Mouse (Mus musculus) MN1 (cell line): ENCODE measurements around the gene Dock1.

ENCODE experiments used
- DNase-seq: peaks from one replicate; pipeline ENCODE4 v3.0.0-alpha.2; 2016; ENCODE audit warnings: low spot score

The Dock1 gene

DNA sequence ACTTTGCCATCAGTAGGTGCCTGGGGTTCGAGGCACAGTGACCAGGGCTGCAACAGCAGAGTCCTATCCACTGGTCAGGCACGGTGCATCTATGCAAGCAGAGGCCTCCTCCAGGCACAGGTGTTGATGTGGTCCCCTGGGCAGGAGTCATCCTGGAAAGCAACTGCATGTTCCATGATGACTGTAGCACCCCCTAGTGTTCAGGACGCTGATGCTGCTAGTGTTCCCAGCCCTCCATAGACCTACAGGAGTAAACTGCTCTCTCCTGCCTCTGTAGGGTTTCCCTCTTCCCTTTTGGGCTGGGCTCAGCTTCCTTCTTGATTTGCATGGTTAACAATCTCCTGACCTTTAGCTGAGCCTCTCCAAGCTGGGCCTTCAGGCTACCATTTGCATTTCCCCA lies 494.7 kb downstream of the Dock1 start:
- no peak for DNase-seq

DNA sequence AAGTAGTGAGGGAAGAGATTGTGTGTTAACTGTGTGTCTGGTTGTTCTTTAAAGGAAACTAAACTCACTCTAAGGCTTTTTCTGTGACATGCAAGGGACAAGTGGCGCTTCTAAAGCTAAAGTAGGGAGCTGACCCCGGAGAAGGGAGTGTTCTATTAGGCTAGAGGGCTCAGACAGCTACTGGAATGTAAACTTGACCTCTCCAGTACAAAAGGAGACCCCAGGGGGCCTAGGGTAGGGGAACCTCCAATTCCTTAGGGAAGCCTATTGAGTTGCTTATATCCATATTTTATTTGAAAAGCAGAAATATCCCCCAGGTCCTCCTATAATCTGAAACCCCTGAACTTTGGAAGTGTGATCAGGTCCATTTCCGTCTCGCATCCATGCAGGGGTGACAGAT lies 499.5 kb downstream of the Dock1 start:
- DNase-seq, result no peak

DNA sequence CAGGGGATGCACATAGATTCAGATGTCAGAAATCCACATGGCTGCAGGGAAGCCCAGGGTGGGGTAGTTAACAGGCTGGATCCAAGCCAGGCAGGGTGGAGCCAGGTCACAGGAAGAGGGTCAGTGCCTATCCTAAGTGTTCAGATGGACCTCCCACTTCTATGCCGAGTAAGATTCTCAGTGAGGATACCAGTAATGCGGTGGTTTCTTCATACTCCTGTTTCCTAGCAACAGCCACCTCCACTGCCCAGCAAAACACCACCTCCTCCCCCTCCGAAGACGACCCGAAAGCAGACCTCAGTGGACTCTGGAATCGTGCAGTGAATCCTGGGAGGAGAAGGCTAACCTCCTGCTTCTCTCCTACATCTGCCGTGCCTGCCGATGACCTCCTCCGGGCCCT lies 501.8 kb downstream of the Dock1 start:
- no peak for DNase-seq

DNA sequence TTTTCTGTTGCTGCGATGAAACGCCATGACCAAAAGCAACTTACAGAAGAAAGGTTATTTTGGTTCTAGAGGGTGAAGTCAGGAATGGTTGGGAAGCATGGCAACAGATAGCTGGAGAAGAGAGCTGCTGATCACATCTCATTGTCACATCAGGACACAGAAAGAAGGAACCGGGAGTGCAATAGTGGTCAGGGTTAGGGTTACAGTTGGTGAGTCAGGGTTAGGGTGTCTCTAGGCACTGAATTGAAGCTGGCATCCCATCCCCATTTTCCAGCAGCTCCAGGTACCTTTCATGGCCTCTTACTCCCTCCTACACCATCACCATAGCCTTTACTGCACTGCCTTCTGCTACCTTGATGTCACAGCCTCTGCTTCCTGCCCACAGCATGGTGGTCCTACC lies 523.7 kb downstream of the Dock1 start:
- no peak for DNase-seq

DNA sequence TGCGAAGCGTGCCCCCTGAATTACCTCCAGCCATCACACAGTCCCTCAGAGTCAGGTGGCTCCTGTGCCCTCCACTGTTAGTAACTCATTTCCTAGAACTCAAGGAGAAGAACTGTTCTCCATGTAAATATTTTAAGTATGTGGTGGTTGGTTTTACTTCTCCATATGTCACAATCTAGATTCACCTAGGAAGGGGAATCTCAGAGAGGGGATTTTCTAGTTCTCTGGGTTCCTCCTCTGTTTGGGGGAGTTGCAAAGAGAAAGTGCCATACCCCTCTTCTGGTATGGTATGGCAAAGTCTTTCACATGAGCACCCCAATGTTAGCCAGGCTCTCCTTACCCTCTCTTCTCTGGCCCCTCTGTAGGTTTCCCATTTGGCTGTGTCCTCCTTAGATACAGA lies 525.2 kb downstream of the Dock1 start:
- DNase-seq, result no peak

DNA sequence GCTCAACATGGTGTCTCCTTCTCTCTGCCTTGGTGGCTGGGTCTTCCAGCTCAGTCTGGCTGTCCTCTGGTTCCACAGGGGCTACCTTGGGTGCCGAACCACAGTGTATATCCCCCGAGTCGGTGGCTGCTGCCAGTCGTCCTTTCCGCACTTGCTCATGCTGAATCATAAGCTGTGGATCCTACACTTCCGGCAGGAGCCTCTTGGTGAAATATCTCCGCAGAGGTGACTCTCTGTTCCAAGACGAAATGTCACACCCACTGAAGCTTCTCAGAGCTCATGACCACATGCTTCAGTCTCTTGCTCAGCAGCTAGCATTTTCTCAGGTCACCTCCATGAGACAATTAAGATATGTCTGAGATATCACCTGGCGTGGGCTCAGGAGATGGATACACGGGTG lies 526.4 kb downstream of the Dock1 start:
- no peak for DNase-seq

DNA sequence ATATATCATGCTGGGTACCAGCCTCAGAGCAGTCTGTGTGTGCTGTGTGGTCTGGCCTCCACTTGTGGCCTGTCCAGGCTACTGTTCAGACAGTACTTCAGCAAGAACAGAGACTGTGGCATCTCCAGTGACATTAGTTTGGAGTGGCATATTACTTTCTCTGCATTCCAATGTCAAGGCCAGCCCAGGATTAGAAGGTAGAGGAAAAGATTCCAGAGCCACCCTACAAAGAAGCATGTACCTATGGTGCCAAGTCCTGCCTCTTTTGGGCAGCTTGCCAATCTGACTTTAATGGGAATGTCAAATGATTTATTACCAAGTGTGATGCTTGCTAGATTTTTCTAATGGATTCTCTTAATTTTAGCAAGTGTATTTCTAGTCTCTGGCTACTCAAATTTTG lies 533.5 kb downstream of the Dock1 start:
- no peak for DNase-seq

DNA sequence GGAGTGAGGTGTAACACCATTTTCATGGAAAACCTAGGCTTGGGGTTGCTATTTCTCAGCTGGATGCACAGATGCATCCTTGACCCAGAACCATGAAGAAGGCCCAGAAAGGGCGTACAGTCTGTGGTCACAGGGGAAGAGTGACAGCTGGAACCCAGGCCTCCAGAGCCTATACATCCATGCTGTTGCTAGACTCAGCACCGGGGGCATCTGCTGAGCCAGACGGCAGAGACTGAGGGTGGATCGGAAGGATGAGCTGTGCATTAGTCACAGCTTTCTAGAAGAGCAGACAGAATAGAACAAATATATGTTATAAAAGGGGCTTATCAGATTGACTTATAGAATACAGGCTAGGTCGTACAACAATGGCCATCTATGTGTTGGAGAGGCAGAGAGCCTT lies 534.7 kb downstream of the Dock1 start:
- no peak for DNase-seq

DNA sequence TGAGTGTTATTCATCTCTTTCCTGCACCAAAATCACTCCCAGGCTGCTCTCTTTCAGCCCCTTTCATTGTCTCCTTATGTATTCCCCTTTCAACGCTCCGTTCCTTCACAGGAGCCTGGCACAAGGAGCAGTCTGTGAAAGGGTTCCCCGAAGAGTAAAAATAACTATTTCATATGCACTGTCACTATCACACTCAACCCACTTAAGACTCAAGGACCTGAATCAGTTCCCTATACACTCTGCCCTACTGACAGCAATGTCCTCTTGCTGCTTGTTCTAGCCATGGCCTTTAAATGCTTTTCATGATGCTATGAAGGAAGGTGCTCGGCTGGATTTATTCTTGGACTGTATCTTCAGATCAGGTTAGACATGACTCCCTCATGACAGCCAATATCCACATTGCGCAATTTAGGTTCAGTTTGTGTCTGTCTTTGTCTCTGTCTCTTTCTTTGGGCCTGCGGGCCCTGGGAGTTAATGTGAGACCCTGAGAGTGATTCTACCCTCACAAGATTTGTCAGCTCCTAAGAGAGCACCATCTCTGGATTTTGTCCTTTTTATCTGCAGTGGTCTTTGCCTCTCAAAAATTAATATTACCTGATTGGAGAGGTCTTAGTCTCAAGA lies 538.6 kb downstream of the Dock1 start:
- no peak for DNase-seq

DNA sequence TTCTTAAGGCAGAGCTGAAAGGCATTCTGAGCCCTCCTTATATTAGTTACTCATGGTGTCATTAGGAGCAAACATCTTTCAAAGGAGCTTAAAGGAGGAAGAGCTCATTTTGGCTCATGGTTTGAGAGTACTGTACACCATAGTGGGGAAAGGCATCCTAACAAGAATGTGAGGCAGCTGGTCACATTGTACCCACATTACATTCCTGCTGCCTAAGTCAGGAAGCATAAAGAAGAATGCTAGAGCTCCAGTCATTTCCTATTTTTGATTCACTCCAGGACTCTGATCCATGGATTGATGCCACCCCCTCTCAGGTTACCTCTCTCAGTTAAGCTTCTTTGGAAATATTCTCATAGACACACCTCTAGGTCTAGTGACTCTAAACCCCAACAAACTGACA lies 539.8 kb downstream of the Dock1 start:
- DNase-seq, result no peak

DNA sequence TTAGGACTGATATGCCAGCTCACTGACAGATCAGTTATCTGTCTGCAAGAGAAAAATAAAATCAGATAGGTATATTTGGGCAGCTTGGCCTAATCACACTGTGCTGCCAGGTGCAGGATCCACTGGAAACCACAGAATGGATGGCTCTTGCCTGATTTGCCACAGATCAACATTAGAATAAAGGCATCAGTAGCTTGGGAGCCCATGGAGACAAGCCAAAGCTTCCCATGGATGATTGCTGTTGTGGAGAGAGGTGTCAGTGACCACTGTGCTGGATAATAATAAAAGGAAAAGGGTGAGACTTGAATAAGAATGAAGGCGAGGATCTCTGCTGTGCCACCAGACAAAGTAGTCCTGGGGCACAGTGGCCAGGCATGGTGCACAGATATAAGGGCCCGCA lies 540.4 kb downstream of the Dock1 start:
- no peak for DNase-seq

DNA sequence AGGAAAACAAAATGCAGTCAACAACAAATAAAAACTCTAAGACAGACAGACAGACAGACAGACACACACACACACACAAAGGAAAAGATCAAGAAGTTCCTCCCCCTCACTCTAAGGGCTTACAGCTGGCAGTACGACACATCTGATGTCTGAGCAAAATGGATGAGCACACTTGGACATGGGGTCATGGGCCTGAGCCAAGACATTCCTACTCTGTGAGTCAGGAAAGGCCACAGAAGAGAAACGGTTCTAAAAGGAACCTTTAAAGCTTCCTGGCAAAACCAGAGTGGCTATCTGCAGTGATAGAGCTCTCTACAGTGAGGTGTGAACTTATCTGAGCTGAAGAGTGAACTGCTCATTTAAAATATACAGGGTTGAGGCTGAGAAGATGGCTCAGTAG lies 542.1 kb downstream of the Dock1 start:
- DNase-seq, result no peak

DNA sequence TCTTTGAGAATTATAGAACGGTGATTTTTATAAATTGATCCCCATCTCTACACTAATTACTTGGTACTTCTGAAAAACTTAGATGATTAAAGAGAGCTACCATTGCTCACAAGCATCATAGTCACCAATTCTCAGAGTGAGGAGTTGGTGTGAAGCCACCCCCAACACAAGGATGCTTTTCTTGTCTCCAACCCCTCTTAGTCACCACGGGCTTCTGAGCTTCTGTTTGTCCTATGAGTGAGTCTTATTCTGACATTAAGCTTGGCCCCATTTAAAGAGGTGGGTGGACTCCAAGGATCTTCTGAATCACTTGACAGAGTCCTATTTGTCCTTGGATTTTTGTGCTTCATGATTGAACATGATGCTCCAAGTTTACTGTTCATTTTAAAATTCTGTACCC lies 551.0 kb downstream of the Dock1 start:
- no peak for DNase-seq
